Mouse (Mus musculus) thymus, adult 2 months (tissue): ENCODE results near the gene Tmem87b. TPM values are rescaled to one million over a fixed set of nuclear protein-coding genes. Genes with fewer than 3 reads are reported as not detected.

Source experiments
- DNase-seq: peaks from one replicate; pipeline ENCODE4 v3.0.0; 2021
- H3K27ac ChIP-seq: fragments of 200-500 bp; 2 replicates; pipeline ENCODE4 v1.5.1; 2012; ENCODE audit warnings: low read length, control low read depth; ENCODE audit not compliant: control insufficient read depth, insufficient read depth
- H3K27me3 ChIP-seq: fragments of 200-500 bp; 2 replicates; pipeline ENCODE4 v1.6.1; 2012; ENCODE audit warnings: mild to moderate bottlenecking, low read length, moderate library complexity, mixed read lengths; ENCODE audit not compliant: control insufficient read depth, insufficient read depth
- H3K36me3 ChIP-seq: fragments of 200-500 bp; 2 replicates; pipeline ENCODE4 v1.6.1; 2012; ENCODE audit warnings: mild to moderate bottlenecking, low read length, moderate library complexity; ENCODE audit not compliant: control insufficient read depth, insufficient read depth
- H3K4me1 ChIP-seq: fragments of 200-500 bp; replicated peaks from 2 replicates; pipeline ENCODE4 v1.6.1; 2012; ENCODE audit warnings: low read length; ENCODE audit not compliant: control insufficient read depth, insufficient read depth
- H3K4me3 ChIP-seq: fragments of 200-500 bp; 2 replicates; pipeline ENCODE4 v1.5.1; 2012; ENCODE audit warnings: mild to moderate bottlenecking, low read length, control low read depth, moderate library complexity; ENCODE audit not compliant: control insufficient read depth, insufficient read depth
- CTCF ChIP-seq: fragments of 200-500 bp; IDR thresholded peaks from 2 replicates; pipeline ENCODE4 v1.5.1; 2012; ENCODE audit warnings: mild to moderate bottlenecking, control low read depth, low read length, moderate library complexity, borderline replicate concordance; ENCODE audit not compliant: control insufficient read depth, poor library complexity, insufficient read depth; ENCODE audit errors: extremely low read depth
- POLR2A ChIP-seq: fragments of 200-500 bp; IDR thresholded peaks from 2 replicates; pipeline ENCODE4 v1.6.1; 2012; ENCODE audit warnings: mild to moderate bottlenecking, low read length, control low read depth, moderate library complexity; ENCODE audit not compliant: control insufficient read depth, poor library complexity, insufficient read depth; ENCODE audit errors: extremely low read depth
- WGBS: fragments of 180-500 bp; shearing (Covaris S2); methylation state at CpG from one replicate; pipeline ENCODE4 v1.1.7; 2018; 5-methylcytosine and 5-hydroxymethylcytosine counted together
- polyA plus RNA-seq: library from polyadenylated mRNA; depleted of rRNA; stranded (reverse); fragments of >200 nt; gene quantifications from 2 replicates; pipeline ENCODE4 v1.2.3, GENCODE M21; 2012

The Tmem87b gene
- polyA plus RNA-seq, 1 experiment, result 18.3 TPM

GRCm38 (mm10) chr2:128817387-128817785 lies 532 bp upstream of the Tmem87b start:
- no peak for TF ChIP-seq POLR2A
- TF ChIP-seq CTCF, result no peak
- DNase-seq, result no peak
- H3K36me3 ChIP-seq, result no peaks in the 10 kb centered on the region
- H3K27ac ChIP-seq, result peak overlapping the region; percentile 85
- peaks cover 8% of the 10 kb centered on the region for H3K4me1 ChIP-seq
- under 1% methylated on average over 7 of the region's 7 CpGs for WGBS
- no peaks in the 10 kb centered on the region; the same call in 1 of the 2 replicates for H3K27me3 ChIP-seq
- H3K4me3 ChIP-seq, result peak overlapping the region; percentile 52

DNA sequence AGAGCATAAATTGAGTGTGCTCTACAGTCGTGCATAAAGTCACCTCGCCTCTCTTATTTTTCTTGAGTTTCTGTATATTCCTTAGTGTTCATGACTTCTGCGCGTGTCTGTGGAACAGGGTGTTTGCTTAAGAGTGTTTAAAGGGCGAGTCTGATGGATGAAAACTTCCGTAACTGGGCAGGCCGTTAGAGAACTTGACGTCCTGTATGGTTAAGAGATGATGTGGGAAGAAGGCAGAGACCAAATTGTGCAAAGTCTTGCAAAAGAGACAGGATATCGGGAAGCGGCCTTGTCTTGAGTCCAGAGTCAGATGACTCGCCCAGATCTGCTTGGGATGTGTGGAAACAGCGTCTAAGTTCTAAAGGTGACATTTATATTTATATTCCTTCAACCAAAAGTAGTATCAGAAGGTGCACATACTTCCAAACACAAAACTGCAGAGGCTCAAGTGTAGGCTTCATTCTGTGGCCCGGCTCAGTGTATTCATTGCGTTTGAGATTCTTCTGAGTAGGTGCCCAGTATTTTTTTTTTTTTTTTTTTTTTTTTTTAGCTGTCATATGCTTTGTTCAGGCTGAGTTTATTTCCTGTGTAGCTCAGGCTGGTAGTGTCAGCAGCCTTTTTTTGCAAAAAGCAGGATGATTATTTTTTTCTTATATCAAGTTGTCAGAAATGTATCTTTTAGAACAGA lies 1.2 kb downstream of the Tmem87b start:
- no peak for DNase-seq
- 37% methylated on average over 14 of the region's 14 CpGs for WGBS
- Histone ChIP-seq H3K36me3 (peaks cover 4% of the 10 kb centered on the region), H3K27ac (peak overlapping the region; percentile 31), H3K4me1 (peaks cover 8% of the 10 kb centered on the region), H3K27me3 (no peaks in the 10 kb centered on the region; the same call in 1 of the 2 replicates), H3K4me3 (peak overlapping the region; percentile 91)
- TF ChIP-seq CTCF, result no peak

- 87% methylated on average over 2 of the region's 2 CpGs for WGBS
- peaks cover 8% of the 10 kb centered on the region for H3K4me1 ChIP-seq
- DNase-seq, result no peak
- no peak overlapping the region for H3K27ac ChIP-seq
- peaks cover 14% of the 10 kb centered on the region for H3K36me3 ChIP-seq
- no peaks in the 10 kb centered on the region for H3K27me3 ChIP-seq
- H3K4me3 ChIP-seq, result no peak overlapping the region
- TF ChIP-seq POLR2A, result no peak
- TF ChIP-seq CTCF, result no peak
Observed at GRCm38 (mm10) chr2:128820631-128821030, 2.7 kb downstream of the Tmem87b start.

DNA sequence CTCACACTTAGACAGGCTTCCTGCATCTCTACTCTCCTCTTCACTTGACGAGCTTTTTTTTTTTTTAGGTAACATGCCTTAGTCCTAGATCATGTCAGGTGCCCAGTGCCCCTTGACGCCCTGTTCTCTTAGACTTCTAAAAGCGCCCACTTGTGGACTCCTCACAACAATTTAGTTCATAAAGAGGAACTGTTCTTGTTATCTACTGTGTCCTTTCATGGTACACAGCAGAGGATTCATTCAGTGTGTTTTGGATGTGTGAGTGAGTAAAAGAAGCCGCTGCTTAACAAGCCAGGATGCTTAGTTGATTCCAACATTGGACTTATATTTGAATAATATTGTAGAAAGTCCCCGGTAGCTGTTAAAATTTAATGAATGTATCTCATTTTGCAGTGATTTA lies 6.0 kb downstream of the Tmem87b start:
- 96% methylated on average over 5 of the region's 5 CpGs for WGBS
- Histone ChIP-seq H3K4me3 (no peak overlapping the region), H3K27me3 (no peaks in the 10 kb centered on the region), H3K36me3 (peaks cover 27% of the 10 kb centered on the region), H3K27ac (no peak overlapping the region), H3K4me1 (peaks cover 8% of the 10 kb centered on the region)
- no peak for DNase-seq
- TF ChIP-seq CTCF (no peak), POLR2A (no peak)

GRCm38 (mm10) chr2:128827787-128828186 lies 9.9 kb downstream of the Tmem87b start:
- H3K27ac ChIP-seq, result no peak overlapping the region
- no peak overlapping the region for H3K4me3 ChIP-seq
- H3K4me1 ChIP-seq, result peaks cover 3% of the 10 kb centered on the region; the same call in 1 of the 2 replicates
- peaks cover 50% of the 10 kb centered on the region for H3K36me3 ChIP-seq
- WGBS, result 100% methylated on average over 1 of the region's 1 CpGs
- H3K27me3 ChIP-seq, result no peaks in the 10 kb centered on the region
- no peak for DNase-seq
- TF ChIP-seq POLR2A (no peak), CTCF (no peak)

- 93% methylated on average over 3 of the region's 3 CpGs for WGBS
Observed at GRCm38 (mm10) chr2:128832611-128833010, 14.7 kb downstream of the Tmem87b start.

More at GRCm38 (mm10) chr2:128832611-128833010, 14.7 kb downstream of the Tmem87b start:
- Histone ChIP-seq H3K4me1 (peaks cover 3% of the 10 kb centered on the region; the same call in 1 of the 2 replicates), H3K36me3 (peaks cover 56% of the 10 kb centered on the region), H3K27ac (no peak overlapping the region), H3K4me3 (no peak overlapping the region), H3K27me3 (no peaks in the 10 kb centered on the region)
- DNase-seq, result no peak
- TF ChIP-seq POLR2A (no peak), CTCF (no peak)
